Mouse (Mus musculus): ENCODE measurements around the gene Stt3a. TPM values are rescaled to one million over a fixed set of nuclear protein-coding genes. Genes with fewer than 3 reads are reported as not detected.
A peak's percentile ranks its signal among the peaks of the same experiment; 100 is the strongest.

The Stt3a gene
- polyA plus RNA-seq, 1 experiment from 2014 or later = 181 TPM

- Histone ChIP-seq H3K4me3 (replicated peaks) (no peak overlapping the region), H3K4me1 (replicated peaks) (peaks cover 34% of the 10 kb centered on the region), H3K36me3 (peaks cover 9% of the 10 kb centered on the region), H3K4me2 (peak overlapping the region; percentile 92), H3K27ac (no peak overlapping the region), H3K27me3 (no peaks in the 10 kb centered on the region), H3K9me3 (replicated peaks) (no peaks in the 10 kb centered on the region), H3K9ac (no peak overlapping the region)
- WGBS (ENCODE audit: insufficient replicate concordance) = 70% methylated on average over 1 of the region's 1 CpGs
- no peak for ATAC-seq (ENCODE audit: low read depth)
- DNase-seq = no peak
Observed at GRCm38 (mm10) chr9:36795556-36795955, 28.1 kb upstream of the Stt3a start.

DNA sequence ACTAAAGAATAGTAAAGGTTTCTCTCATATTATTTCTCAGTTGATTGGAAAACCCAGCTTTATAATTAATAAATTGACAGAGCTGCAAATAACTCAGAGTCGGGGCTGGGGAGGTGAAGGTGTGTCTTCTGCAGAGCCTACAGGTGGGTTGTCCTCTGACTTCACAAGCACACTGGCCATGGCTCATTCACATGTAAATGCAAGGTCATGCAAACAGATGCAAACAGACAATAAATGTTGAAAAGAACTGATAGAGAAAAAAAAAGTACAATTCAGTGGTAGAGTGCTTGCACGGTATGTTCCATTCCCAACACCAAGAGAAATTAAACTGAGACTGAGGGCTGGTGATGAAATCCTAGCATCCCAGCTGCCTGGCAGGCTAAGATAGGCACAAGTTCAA is 27.0 kb upstream of the Stt3a start:
- H3K4me2 ChIP-seq = no peak overlapping the region
- no peak for ATAC-seq (ENCODE audit: low read depth)
- no peak overlapping the region for H3K27ac ChIP-seq
- DNase-seq = no peak
- H3K27me3 ChIP-seq = no peaks in the 10 kb centered on the region
- H3K36me3 ChIP-seq = peaks cover 19% of the 10 kb centered on the region
- WGBS (ENCODE audit: insufficient replicate concordance) = 71% methylated on average over 2 of the region's 2 CpGs
- H3K4me1 ChIP-seq (replicated peaks) = peaks cover 34% of the 10 kb centered on the region
- H3K4me3 ChIP-seq (replicated peaks) = no peak overlapping the region
- no peak overlapping the region for H3K9ac ChIP-seq
- no peaks in the 10 kb centered on the region for H3K9me3 ChIP-seq (replicated peaks)

DNA sequence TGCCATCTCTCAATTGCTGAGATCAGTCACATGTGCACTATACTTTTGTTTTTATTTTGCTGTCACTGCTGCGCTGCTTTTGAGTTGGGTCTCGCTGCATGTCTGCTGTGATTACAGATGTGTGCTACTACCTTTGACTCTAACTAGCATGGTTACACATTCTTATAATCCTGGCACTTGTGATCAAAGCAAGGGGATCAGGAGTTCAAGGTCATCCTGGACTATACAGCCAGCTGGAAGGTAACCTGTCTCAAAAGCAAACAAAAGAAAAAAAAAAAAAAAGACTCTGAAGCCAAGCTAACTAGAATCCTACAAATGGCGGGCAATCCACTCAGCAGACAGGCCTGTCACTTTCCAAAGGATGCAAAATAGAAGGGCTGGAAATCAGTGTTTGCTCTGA is 24.7 kb upstream of the Stt3a start:
- H3K27ac ChIP-seq = no peak overlapping the region
- no peaks in the 10 kb centered on the region for H3K9me3 ChIP-seq (replicated peaks)
- H3K4me2 ChIP-seq = no peak overlapping the region
- no peak overlapping the region for H3K9ac ChIP-seq
- H3K27me3 ChIP-seq = no peaks in the 10 kb centered on the region
- peaks cover 39% of the 10 kb centered on the region for H3K36me3 ChIP-seq
- 75% methylated on average over 3 of the region's 3 CpGs for WGBS (ENCODE audit: insufficient replicate concordance)
- no peak for ATAC-seq (ENCODE audit: low read depth)
- DNase-seq = no peak
- no peak overlapping the region for H3K4me3 ChIP-seq (replicated peaks)
- peaks cover 29% of the 10 kb centered on the region for H3K4me1 ChIP-seq (replicated peaks)

DNA sequence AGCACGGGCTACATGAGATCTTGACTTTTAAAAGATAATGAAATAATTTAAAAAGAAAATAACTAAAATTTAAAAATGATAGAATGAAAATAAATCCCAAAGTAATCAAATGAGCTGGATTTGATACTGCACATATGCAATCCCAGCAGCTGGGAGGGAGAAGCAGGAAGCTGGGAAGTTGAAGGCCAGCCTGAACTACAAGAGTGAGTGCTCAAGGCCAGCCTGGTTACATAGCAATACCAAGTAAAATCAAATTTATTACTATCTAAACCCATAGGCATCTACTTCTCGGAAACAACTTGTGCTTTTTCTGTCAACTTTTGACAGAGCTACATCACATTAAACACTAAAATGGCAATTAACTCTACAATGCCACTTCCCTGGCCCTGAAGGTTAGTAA is 16.4 kb upstream of the Stt3a start:
- H3K4me2 ChIP-seq = no peak overlapping the region
- H3K27ac ChIP-seq = no peak overlapping the region
- H3K4me1 ChIP-seq (replicated peaks) = no peaks in the 10 kb centered on the region
- no peak overlapping the region for H3K4me3 ChIP-seq (replicated peaks)
- 70% methylated on average over 2 of the region's 2 CpGs for WGBS (ENCODE audit: insufficient replicate concordance)
- H3K36me3 ChIP-seq = peaks cover 79% of the 10 kb centered on the region
- H3K9me3 ChIP-seq (replicated peaks) = no peaks in the 10 kb centered on the region
- no peak for DNase-seq
- H3K9ac ChIP-seq = no peak overlapping the region
- no peak for ATAC-seq (ENCODE audit: low read depth)
- no peaks in the 10 kb centered on the region for H3K27me3 ChIP-seq

DNA sequence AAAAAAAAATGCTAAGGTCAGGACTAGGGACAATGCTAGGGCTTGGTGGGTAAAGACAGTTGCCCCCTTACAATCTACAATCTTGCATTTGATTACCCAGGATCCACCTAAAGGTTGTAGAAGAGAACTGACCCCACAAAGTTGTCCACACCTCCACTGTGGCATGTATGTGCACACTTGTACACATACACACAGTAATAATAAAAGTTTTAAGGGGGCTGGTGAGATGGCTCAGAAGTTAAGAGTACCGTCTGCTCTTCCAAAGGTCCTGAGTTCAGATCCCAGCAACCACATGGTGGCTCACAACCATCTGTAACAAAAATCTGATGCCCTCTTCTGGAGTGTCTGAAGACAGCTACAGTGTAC is 1.6 kb upstream of the Stt3a start:
- peaks cover 8% of the 10 kb centered on the region for H3K36me3 ChIP-seq
- H3K27me3 ChIP-seq = no peaks in the 10 kb centered on the region
- H3K4me1 ChIP-seq (replicated peaks) = peaks cover 24% of the 10 kb centered on the region
- WGBS (ENCODE audit: insufficient replicate concordance) = 80% methylated on average over 1 of the region's 1 CpGs
- peak overlapping the region; percentile 92 for H3K27ac ChIP-seq
- no peaks in the 10 kb centered on the region for H3K9me3 ChIP-seq (replicated peaks)
- DNase-seq (peak; percentile 0), ATAC-seq (ENCODE audit: low read depth) (no peak)
- peak overlapping the region; percentile 80 for H3K4me2 ChIP-seq
- H3K9ac ChIP-seq = peak overlapping the region; percentile 77
- peak overlapping the region; percentile 98 for H3K4me3 ChIP-seq (replicated peaks)

- peak; percentile 30 for ATAC-seq (ENCODE audit: low read depth)
Observed at GRCm38 (mm10) chr9:36768156-36769047, 923 bp upstream of the Stt3a start.

GRCm38 (mm10) chr9:36764378-36764777 is 3.1 kb downstream of the Stt3a start:
- WGBS (ENCODE audit: insufficient replicate concordance) = 80% methylated on average over 1 of the region's 1 CpGs
- ATAC-seq (ENCODE audit: low read depth) (no peak), DNase-seq (no peak)
- H3K4me1 ChIP-seq (replicated peaks) = peaks cover 24% of the 10 kb centered on the region
- no peaks in the 10 kb centered on the region for H3K9me3 ChIP-seq (replicated peaks)
- H3K9ac ChIP-seq = no peak overlapping the region
- peaks cover 41% of the 10 kb centered on the region for H3K36me3 ChIP-seq
- H3K4me2 ChIP-seq = no peak overlapping the region
- no peak overlapping the region for H3K4me3 ChIP-seq (replicated peaks)
- no peak overlapping the region for H3K27ac ChIP-seq
- no peaks in the 10 kb centered on the region for H3K27me3 ChIP-seq

More at GRCm38 (mm10) chr9:36768156-36769047, 923 bp upstream of the Stt3a start:
- peak overlapping the region; percentile 80 for H3K4me2 ChIP-seq
- H3K4me3 ChIP-seq (replicated peaks) = peak overlapping the region; percentile 98
- H3K4me1 ChIP-seq (replicated peaks) = peaks cover 24% of the 10 kb centered on the region
- H3K36me3 ChIP-seq = peaks cover 13% of the 10 kb centered on the region
- 8% methylated on average over 25 of the region's 25 CpGs for WGBS (ENCODE audit: insufficient replicate concordance)
- no peaks in the 10 kb centered on the region for H3K9me3 ChIP-seq (replicated peaks)
- no peaks in the 10 kb centered on the region for H3K27me3 ChIP-seq
- peak overlapping the region; percentile 92 for H3K27ac ChIP-seq
- DNase-seq = no peak
- H3K9ac ChIP-seq = peak overlapping the region; percentile 77

DNA sequence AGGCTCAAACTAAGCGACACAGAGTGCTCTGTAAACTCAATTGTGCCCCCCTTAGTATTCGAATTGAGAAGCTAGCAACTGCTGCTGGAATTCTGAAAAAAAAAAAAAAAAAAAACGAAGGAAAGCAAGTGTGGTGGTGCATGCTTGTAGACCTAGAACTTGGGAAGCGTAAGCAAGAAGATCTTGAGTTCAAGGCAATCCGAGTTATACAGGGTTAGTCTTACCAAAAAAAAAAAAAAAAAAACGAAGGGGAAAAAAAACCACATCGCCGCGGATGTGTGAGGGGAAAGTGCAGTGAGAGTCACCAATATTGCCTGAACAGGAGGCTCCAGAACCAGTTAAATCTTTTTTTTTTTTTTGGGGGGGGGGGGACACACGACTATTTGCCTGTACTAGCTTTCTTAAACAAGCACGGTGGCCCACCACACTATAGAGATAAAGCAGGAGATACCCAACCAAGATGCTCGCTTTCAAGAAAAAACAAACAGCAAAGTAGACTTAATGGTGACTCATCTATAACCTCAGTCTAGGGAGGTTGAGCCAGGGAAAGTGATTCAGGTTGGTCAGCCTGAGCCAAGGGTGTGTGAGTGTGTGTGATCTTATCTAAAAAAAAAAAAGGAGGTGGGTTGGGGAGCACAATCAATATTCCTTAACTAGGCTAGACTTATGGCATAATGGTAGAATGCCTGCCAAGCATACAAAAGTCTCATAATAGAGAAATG is 40.3 kb downstream of the Stt3a start, which contains the start of gene Chek1:
Gene Chek1 (minus strand): TSS at position 32 of the 722 bp plus-strand sequence.
- no peaks in the 10 kb centered on the region for H3K27me3 ChIP-seq
- peak within 1 kb of the TSS; percentile 84 for H3K4me3 ChIP-seq (replicated peaks)
- peaks cover 21% of the 10 kb centered on the region for H3K4me1 ChIP-seq (replicated peaks)
- peak within 1 kb of the TSS; percentile 92 for H3K4me2 ChIP-seq
- H3K9ac ChIP-seq = peak within 1 kb of the TSS; percentile 91
- peaks cover 32% of the 10 kb centered on the region for H3K36me3 ChIP-seq
- peak; percentile 13; the same call in 1 of the 2 replicates for ATAC-seq (ENCODE audit: low read depth)
- 3% methylated on average over 12 of the region's 12 CpGs for WGBS (ENCODE audit: insufficient replicate concordance)
- peak; percentile 1 for DNase-seq
- H3K9me3 ChIP-seq (replicated peaks) = no peaks in the 10 kb centered on the region
- H3K27ac ChIP-seq = peak within 1 kb of the TSS; percentile 90

- ATAC-seq (ENCODE audit: low read depth) = peak; percentile 87
Observed at GRCm38 (mm10) chr9:36726131-36727033, 41.1 kb downstream of the Stt3a start.

DNA sequence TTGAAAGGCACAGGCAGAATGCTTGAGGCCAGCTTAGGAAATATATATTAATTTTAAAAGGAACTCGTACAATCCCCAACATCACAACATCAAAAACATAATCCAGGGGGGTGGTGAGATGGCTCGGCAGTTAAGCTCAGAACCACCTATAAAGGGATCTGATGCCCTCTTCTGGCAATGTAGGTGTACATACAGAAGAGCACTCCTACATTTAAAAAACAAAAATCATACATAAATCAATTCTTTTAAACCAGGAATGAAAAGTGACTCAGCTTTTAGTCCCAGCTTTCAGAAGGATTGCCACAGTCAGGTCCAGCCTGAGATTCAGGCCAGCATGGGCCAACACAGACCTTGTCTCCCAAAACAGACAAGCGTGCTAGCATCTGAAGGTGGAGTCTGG is 50.9 kb downstream of the Stt3a start:
- peaks cover 65% of the 10 kb centered on the region for H3K36me3 ChIP-seq
- H3K9ac ChIP-seq = no peak overlapping the region
- no peaks in the 10 kb centered on the region for H3K9me3 ChIP-seq (replicated peaks)
- H3K27me3 ChIP-seq = no peaks in the 10 kb centered on the region
- no peak for DNase-seq
- WGBS (ENCODE audit: insufficient replicate concordance) = 83% methylated on average over 3 of the region's 3 CpGs
- H3K4me2 ChIP-seq = no peak overlapping the region
- no peak overlapping the region for H3K27ac ChIP-seq
- H3K4me1 ChIP-seq (replicated peaks) = no peaks in the 10 kb centered on the region
- no peak for ATAC-seq (ENCODE audit: low read depth)
- H3K4me3 ChIP-seq (replicated peaks) = no peak overlapping the region

More at GRCm38 (mm10) chr9:36726131-36727033, 41.1 kb downstream of the Stt3a start:
- Histone ChIP-seq H3K9me3 (replicated peaks) (no peaks in the 10 kb centered on the region), H3K27ac (peak overlapping the region; percentile 90), H3K36me3 (peaks cover 34% of the 10 kb centered on the region), H3K9ac (peak overlapping the region; percentile 91), H3K27me3 (no peaks in the 10 kb centered on the region), H3K4me2 (peak overlapping the region; percentile 92), H3K4me3 (replicated peaks) (peak overlapping the region; percentile 84), H3K4me1 (replicated peaks) (peaks cover 21% of the 10 kb centered on the region)
- DNase-seq = peak; percentile 87
- under 1% methylated on average over 53 of the region's 53 CpGs for WGBS (ENCODE audit: insufficient replicate concordance)

Data from liver, embryonic 13.5 days (tissue).